Mouse (Mus musculus) stomach, embryonic 15.5 days (tissue): Measurements from ENCODE around the gene Acod1. TPM values are rescaled to one million over a fixed set of nuclear protein-coding genes. Genes with fewer than 3 reads are reported as not detected.
A peak's percentile ranks its signal among the peaks of the same experiment; 100 is the strongest.

Experiments
- ATAC-seq: fragments of 200-750 bp; cut with Nextera tagmentation; 2 replicates; pipeline ENCODE4 v1.8.0; 2017; ENCODE audit warnings: low read depth, moderate number of reproducible peaks, moderate TSS enrichment; ENCODE audit not compliant: insufficient read depth, low FRiP score
- H3K27ac ChIP-seq: fragments of 300-500 bp; sonication (generic); 2 replicates; pipeline ENCODE4 v1.5.1; 2015; ENCODE audit warnings: mild to moderate bottlenecking, inconsistent platforms
- H3K27me3 ChIP-seq: fragments of 300-500 bp; sonication (generic); replicated peaks from 2 replicates; pipeline ENCODE4 v1.6.1; 2015; ENCODE audit warnings: inconsistent platforms
- H3K36me3 ChIP-seq: fragments of 300-500 bp; sonication (generic); 2 replicates; pipeline ENCODE4 v1.6.1; 2015; ENCODE audit warnings: inconsistent platforms
- H3K4me1 ChIP-seq: fragments of 300-500 bp; sonication (generic); 2 replicates; pipeline ENCODE4 v1.6.1; 2015; ENCODE audit warnings: inconsistent platforms
- H3K4me2 ChIP-seq: fragments of 300-500 bp; sonication (generic); 2 replicates; pipeline ENCODE4 v1.6.1; 2015; ENCODE audit warnings: mild to moderate bottlenecking, inconsistent platforms
- H3K4me3 ChIP-seq: fragments of 300-500 bp; sonication (generic); replicated peaks from 2 replicates; pipeline ENCODE4 v1.5.1; 2015; ENCODE audit warnings: inconsistent platforms
- H3K9ac ChIP-seq: fragments of 300-500 bp; sonication (generic); 2 replicates; pipeline ENCODE4 v1.6.1; 2015; ENCODE audit warnings: inconsistent platforms
- H3K9me3 ChIP-seq: fragments of 300-500 bp; sonication (generic); 2 replicates; pipeline ENCODE4 v1.6.1; 2016; ENCODE audit warnings: inconsistent platforms
- WGBS: fragments of 180-500 bp; shearing (Covaris S2); methylation state at CpG from one replicate; pipeline ENCODE4 v1.1.7; 2015; 5-methylcytosine and 5-hydroxymethylcytosine counted together
- polyA plus RNA-seq: library from polyadenylated mRNA; unstranded; fragments of >200 nt; fragmentation: Nextera tagmentation; extraction: Ambion mirVana; gene quantifications from 2 replicates; pipeline ENCODE4 v1.2.1, GENCODE M21; 2015

Gene Acod1
- polyA plus RNA-seq, 1 experiment from 2014 or later, result 0.05 TPM

DNA sequence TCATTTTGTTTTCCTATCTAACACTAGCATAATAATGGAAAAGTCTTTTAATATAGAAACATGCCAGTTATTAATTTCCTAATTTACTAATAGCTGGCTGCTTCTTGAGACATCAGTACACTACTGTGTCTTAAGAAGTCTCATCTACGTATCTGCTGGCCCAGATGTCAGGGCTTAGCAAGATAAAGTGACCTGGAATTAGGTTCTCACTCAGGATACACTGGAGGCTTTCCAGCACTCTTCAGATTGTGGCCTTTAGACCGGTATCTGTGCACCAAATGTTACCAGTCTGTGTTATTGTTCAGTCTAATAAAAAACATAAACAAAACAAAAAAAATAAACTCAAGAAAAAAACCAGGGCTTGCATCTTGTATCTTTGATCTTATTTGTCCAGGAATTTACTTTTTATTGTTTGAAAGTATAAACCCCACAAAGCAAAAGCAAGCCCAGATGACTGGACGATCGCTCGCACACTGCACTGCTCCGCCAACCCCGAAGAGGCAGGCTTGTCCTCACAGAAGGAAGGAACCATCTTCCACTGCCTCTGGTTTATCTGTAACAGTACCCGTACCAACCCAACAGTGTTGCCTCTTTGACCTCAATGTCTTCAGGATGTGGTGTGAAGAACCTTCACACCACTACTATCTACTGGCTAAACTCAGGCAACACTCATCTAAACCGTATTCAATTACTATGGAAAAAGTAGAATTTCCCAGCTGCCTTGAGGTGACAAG is 30.7 kb downstream of the Acod1 start:
- ATAC-seq, result no peak
- H3K4me1 ChIP-seq, result no peaks in the 10 kb centered on the region
- peaks cover 22% of the 10 kb centered on the region for H3K36me3 ChIP-seq
- no peak overlapping the region for H3K4me2 ChIP-seq
- H3K9ac ChIP-seq, result no peak overlapping the region
- H3K4me3 ChIP-seq, result no peak overlapping the region
- no peaks in the 10 kb centered on the region for H3K27me3 ChIP-seq
- no peak overlapping the region for H3K27ac ChIP-seq
- no peaks in the 10 kb centered on the region for H3K9me3 ChIP-seq
- WGBS, result 88% methylated on average over 9 of the region's 9 CpGs

DNA sequence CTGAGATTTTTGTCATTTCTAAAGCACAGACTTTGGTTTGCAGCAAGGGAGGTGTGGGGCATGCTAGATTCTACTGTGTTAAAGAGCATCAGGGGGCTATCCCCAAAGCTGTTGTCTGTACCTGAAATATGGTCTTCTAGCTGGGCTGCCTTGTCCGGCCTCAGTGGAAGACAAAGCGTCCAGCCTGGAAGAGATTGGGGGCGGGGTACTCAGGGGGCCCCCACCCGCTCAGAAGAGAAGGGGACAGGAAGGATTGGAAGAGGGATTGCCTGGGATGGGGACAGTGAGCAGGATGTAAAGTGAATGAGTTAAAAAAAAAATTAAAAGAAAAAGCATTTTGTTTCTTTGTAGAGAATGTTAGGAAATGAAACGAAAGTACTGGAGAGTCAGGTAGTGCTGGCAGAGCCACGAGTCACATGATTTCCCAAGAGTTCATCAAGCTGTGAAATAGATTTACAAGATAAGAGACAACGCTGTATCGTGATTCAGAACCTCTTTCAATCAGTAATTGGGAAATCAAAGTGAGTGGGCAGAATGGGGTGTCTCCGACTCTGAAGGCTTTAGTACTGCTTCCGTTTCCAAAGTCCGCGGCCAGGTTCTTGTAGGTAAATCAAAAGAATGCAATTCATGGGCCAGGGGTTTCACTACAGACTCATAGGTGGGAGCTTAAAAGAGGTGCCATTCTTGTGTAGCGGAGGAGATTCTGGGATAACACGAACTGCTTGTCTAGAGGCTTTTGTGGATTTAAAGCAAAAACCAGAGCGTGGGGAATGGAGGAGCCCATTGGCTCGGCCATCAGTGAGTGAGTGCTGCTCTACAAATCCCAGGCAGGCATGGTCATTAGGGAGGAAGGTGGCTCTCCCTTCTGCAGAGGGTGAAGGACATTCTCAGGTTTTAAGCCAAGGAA is 31.5 kb downstream of the Acod1 start:
- no peaks in the 10 kb centered on the region for H3K27me3 ChIP-seq
- H3K9ac ChIP-seq, result no peak overlapping the region
- no peaks in the 10 kb centered on the region for H3K4me1 ChIP-seq
- H3K4me3 ChIP-seq, result no peak overlapping the region
- peaks cover 24% of the 10 kb centered on the region; the same call in 1 of the 2 replicates for H3K36me3 ChIP-seq
- no peak for ATAC-seq
- WGBS, result 84% methylated on average over 16 of the region's 16 CpGs
- H3K4me2 ChIP-seq, result no peak overlapping the region
- no peaks in the 10 kb centered on the region for H3K9me3 ChIP-seq
- H3K27ac ChIP-seq, result no peak overlapping the region

DNA sequence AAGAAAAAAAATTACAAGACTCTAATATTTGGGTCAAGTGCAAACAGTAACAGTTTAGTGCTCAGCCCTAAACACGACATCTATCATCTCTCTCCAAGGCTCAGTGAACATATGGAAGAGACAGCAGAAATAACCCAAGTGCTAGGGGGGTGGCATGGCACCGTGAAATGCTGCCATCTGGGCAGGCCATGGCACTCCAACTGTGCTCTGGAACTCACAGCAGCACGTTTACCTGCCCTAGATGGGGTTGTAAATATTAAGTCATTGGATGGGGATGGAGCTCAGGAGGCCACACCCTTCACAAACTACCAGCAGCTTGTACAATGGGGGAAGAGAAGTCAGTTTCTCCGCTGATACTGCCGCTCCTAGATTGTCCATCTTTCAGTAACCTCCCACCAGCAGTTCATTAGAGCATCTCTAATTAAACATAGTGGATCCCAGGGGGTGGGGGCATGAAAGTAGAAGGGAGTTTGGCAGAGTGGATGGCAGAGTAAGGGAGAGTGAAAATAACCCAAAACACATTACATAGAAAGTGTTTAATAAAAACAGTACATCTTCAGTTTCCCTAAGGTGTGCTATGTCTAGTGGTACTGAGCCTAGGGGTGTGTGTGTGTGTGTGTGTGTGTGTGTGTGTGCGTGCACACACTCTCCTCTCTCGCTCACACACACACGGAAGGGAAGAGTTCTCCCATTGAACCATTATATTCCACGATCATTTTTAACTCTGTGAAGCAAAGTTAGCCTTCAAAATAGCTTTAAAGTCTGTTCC is 32.6 kb downstream of the Acod1 start:
- 82% methylated on average over 9 of the region's 9 CpGs for WGBS
- H3K36me3 ChIP-seq, result peaks cover 23% of the 10 kb centered on the region; the same call in 1 of the 2 replicates

DNA sequence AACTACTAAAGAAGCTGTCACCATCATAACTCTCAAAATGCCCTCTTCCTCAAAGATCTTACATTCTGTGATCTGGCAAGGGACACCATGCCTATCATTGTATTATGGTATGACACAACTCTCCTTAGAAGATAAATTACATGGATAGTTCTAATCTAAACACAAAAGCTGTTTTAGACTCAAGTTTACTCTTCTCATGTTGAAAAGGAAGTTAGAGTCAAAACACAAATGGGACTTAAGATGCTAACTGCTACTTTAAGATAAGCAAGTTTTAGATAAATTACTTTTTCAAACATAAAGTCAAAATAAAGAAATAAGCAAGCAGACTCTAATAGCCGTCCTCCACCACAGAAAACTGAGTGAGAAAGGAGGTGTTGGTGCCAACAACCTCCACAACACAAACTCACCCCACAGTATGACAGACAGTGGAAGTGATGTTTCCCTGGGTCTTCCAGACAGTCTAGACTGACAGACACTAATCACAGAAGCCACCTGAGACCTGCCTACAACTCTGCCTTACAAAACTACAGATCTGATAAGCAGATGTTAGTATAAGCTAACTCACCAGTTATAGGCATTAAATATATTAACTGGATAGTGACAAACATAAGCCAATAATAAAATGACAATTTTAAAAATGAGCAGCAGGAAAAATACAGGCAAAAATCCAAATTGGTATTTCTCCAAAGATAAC is 39.2 kb downstream of the Acod1 start:
- ATAC-seq, result no peak
- 42% methylated on average over 1 of the region's 1 CpGs for WGBS
- Histone ChIP-seq H3K9ac (no peak overlapping the region), H3K27ac (no peak overlapping the region), H3K4me2 (no peak overlapping the region), H3K27me3 (no peaks in the 10 kb centered on the region), H3K36me3 (peaks cover 30% of the 10 kb centered on the region), H3K4me3 (no peak overlapping the region), H3K9me3 (no peaks in the 10 kb centered on the region), H3K4me1 (no peaks in the 10 kb centered on the region)

More for the DNA sequence above, 32.6 kb downstream of the Acod1 start:
- Histone ChIP-seq H3K27me3 (no peaks in the 10 kb centered on the region), H3K9me3 (no peaks in the 10 kb centered on the region), H3K27ac (no peak overlapping the region), H3K4me2 (no peak overlapping the region), H3K9ac (no peak overlapping the region), H3K4me1 (no peaks in the 10 kb centered on the region), H3K4me3 (no peak overlapping the region)
- ATAC-seq, result no peak; the same call in 1 of the 2 replicates

DNA sequence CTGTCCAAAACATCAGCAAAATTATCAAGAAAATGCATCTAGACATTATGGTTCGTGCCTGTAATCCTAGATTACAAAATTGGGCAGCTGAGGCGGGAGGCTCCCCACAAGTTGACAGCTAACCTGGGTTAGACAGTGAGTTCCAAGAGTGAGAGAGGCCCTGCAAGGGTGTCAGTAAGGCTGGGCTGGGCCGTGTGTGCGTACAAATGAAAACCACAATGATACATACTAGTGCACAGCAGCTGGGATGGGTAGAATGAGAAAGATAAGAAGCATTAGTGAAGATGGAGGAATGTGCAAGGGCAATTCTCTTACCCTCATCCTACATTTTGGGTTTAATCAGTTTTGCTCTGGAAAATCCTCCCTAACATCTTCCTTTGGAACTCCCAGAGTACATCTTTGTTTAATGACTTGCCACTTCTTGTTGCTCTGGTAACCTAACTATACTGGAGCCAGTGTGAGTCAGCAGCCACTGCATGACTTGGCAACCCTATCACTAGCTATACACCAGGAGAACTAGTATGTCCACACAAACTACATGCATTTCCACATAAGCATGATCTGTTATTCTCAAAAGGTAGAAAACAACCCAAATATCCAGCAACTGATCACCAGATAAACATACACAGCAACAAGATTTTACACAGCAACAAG is 40.0 kb downstream of the Acod1 start:
- 80% methylated on average over 4 of the region's 4 CpGs for WGBS
- Histone ChIP-seq H3K9ac (no peak overlapping the region), H3K27ac (no peak overlapping the region), H3K27me3 (no peaks in the 10 kb centered on the region), H3K36me3 (peaks cover 30% of the 10 kb centered on the region), H3K4me1 (peaks cover 3% of the 10 kb centered on the region; the same call in 1 of the 2 replicates), H3K9me3 (no peaks in the 10 kb centered on the region), H3K4me3 (no peak overlapping the region), H3K4me2 (no peak overlapping the region)
- ATAC-seq, result peak; percentile 88

DNA sequence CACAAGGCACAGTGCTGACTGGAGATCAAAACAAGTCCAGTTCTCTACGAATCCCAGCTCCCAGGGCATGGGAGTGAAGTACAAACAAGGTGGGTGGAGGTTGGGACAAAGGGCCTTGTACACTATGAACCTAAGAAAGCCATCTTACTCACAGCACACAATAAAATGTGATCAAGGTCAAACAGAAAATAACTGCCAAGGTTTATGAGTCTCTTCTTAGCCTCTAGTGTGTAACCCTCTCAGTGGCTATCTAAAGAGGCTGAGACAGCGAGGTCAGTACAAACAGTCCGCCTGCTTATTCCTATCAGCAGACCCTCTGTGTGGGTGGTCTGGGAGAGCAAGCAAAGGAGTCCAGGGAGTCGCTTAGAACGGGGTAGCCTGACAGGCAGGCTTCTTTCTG is 41.1 kb downstream of the Acod1 start:
- Histone ChIP-seq H3K9me3 (no peaks in the 10 kb centered on the region), H3K9ac (no peak overlapping the region), H3K4me3 (no peak overlapping the region), H3K36me3 (peaks cover 27% of the 10 kb centered on the region), H3K4me2 (no peak overlapping the region), H3K27ac (no peak overlapping the region), H3K4me1 (peaks cover 8% of the 10 kb centered on the region; the same call in 1 of the 2 replicates), H3K27me3 (no peaks in the 10 kb centered on the region)
- WGBS, result 65% methylated on average over 5 of the region's 5 CpGs
- no peak for ATAC-seq

DNA sequence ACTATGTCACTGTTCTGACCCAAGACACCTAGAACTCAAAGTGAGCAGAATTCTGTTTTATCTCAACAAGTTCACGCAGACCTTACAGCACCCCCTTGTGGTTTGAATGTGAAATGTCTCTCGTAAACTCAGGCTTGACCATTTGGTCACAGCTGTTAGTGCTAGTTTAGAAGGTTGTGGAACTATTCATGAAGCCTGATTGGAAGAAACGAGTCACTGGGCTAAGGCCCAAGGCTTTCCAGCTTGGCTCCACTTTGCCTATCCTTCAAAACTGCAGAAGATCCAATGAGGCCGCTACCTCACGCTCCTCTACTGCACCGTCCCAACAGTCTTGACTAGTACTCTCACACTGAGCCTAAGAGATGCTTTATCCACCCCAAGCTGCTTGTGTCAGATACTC is 41.8 kb downstream of the Acod1 start:
- H3K36me3 ChIP-seq, result peaks cover 23% of the 10 kb centered on the region
- ATAC-seq, result peak; percentile 11

DNA sequence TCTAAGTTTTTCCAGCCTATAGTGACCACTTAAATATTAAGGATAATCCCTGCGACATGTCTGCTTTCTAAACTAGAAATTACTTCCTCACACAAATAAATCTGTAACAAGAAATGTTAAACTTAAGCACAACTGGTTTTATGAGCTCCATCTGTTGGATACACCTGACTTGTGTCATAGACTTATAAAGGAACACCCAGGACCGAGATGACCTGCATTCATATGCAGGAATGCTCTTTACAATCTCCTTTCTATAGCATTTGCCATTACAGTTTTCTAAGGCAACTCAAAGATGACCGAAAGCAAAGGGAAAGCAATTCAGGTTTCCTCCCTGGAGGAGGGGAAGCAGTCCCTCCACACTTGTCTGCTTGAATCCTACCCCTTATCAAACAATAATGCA is 46.5 kb downstream of the Acod1 start:
- no peak overlapping the region for H3K4me2 ChIP-seq
- H3K36me3 ChIP-seq, result 0 out of 2 replicates have a peak, but pooled peaks cover 8% of the 10 kb centered on the region
- H3K27ac ChIP-seq, result no peak overlapping the region
- H3K27me3 ChIP-seq, result no peaks in the 10 kb centered on the region
- no peaks in the 10 kb centered on the region for H3K9me3 ChIP-seq
- H3K9ac ChIP-seq, result no peak overlapping the region
- no peak overlapping the region for H3K4me3 ChIP-seq
- ATAC-seq, result no peak
- H3K4me1 ChIP-seq, result peaks cover 18% of the 10 kb centered on the region
- 85% methylated on average over 3 of the region's 3 CpGs for WGBS

More for the DNA sequence above, 41.8 kb downstream of the Acod1 start:
- H3K9me3 ChIP-seq, result no peaks in the 10 kb centered on the region
- H3K4me1 ChIP-seq, result peaks cover 8% of the 10 kb centered on the region; the same call in 1 of the 2 replicates
- H3K4me2 ChIP-seq, result no peak overlapping the region
- 66% methylated on average over 6 of the region's 6 CpGs for WGBS
- H3K4me3 ChIP-seq, result no peak overlapping the region
- H3K27me3 ChIP-seq, result no peaks in the 10 kb centered on the region
- no peak overlapping the region for H3K9ac ChIP-seq
- no peak overlapping the region for H3K27ac ChIP-seq

DNA sequence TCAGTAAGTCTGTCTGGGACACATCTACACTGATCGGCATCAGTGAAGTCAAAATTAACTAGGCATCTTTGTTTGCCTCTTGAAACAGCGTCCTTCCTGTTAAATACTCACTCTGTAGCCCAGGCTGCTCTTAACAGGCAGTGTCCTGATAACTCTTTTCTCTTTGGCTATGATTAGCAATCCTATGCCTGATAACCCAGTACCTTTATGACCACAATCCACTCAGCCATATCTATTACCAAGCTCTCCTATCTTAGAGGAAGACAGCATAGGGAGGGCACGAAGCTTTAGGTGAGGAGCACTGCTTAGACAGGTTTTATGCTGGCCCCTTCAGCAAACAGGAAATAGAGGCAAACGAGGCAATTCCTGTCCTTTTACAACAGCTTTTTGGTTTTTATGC is 46.9 kb downstream of the Acod1 start:
- no peak overlapping the region for H3K9ac ChIP-seq
- H3K36me3 ChIP-seq, result 0 out of 2 replicates have a peak, but pooled peaks cover 7% of the 10 kb centered on the region
- ATAC-seq, result no peak
- no peak overlapping the region for H3K4me2 ChIP-seq
- H3K27ac ChIP-seq, result no peak overlapping the region
- peaks cover 18% of the 10 kb centered on the region for H3K4me1 ChIP-seq
- H3K27me3 ChIP-seq, result no peaks in the 10 kb centered on the region
- H3K9me3 ChIP-seq, result no peaks in the 10 kb centered on the region
- 56% methylated on average over 4 of the region's 4 CpGs for WGBS
- H3K4me3 ChIP-seq, result no peak overlapping the region

DNA sequence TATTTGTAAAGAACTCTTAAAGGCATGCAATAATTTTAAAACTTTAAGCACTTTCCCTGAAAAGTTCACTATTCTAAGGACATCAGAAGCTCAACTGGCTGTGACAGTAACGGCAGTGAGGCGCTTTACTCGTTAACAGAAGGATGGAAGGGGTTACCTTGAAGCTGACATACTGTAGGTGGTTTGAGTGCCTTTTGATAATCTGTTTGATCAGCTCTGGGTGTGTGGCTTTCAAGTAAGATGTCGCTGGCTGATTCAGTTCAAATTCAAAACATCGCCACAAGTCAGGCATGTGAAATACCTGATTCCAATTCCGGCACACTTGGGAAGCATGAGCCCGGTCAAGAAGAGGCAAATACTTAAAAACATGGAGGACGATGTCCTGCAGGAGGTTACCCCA is 48.3 kb downstream of the Acod1 start:
- Histone ChIP-seq H3K27me3 (no peaks in the 10 kb centered on the region), H3K27ac (no peak overlapping the region), H3K4me1 (peaks cover 18% of the 10 kb centered on the region), H3K9ac (no peak overlapping the region), H3K4me2 (no peak overlapping the region), H3K36me3 (0 out of 2 replicates have a peak, but pooled peaks cover 6% of the 10 kb centered on the region), H3K9me3 (no peaks in the 10 kb centered on the region), H3K4me3 (no peak overlapping the region)
- no peak for ATAC-seq
- WGBS, result 89% methylated on average over 8 of the region's 8 CpGs

DNA sequence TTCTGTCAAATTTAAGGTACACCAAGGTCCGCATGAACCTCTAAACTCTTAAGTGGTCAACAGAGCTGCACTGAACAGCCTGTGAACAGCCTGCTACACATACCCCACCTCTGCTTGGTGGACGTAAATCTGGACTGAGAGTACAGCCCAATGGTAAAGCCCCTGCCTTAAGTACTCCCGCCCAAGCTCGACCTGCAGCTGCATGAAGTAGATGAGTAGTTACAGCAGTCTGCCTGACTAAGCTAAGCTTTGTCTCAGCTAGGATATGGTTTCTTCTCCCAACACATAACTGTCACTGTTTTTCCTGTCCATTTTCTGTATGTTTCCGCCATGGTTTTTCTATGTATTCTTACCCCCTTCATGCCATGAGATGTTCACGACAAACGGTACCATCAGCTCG is 49.0 kb downstream of the Acod1 start:
- no peak for ATAC-seq
- no peaks in the 10 kb centered on the region for H3K27me3 ChIP-seq
- H3K4me1 ChIP-seq, result peaks cover 21% of the 10 kb centered on the region
- H3K4me3 ChIP-seq, result no peak overlapping the region
- H3K36me3 ChIP-seq, result 0 out of 2 replicates have a peak, but pooled peaks cover 4% of the 10 kb centered on the region
- no peak overlapping the region for H3K4me2 ChIP-seq
- no peak overlapping the region for H3K9ac ChIP-seq
- H3K9me3 ChIP-seq, result no peaks in the 10 kb centered on the region
- WGBS, result 91% methylated on average over 8 of the region's 8 CpGs
- no peak overlapping the region for H3K27ac ChIP-seq
